Mouse (Mus musculus) adipocyte (in vitro differentiated cells): Measurements from ENCODE around the gene Chit1.
A peak's percentile ranks its signal among the peaks of the same experiment; 100 is the strongest.

Source experiments
- DNase-seq: peaks from one replicate; pipeline ENCODE4 v3.0.0-alpha.2; 2016; ENCODE audit warnings: low spot score

Chit1 gene

DNA sequence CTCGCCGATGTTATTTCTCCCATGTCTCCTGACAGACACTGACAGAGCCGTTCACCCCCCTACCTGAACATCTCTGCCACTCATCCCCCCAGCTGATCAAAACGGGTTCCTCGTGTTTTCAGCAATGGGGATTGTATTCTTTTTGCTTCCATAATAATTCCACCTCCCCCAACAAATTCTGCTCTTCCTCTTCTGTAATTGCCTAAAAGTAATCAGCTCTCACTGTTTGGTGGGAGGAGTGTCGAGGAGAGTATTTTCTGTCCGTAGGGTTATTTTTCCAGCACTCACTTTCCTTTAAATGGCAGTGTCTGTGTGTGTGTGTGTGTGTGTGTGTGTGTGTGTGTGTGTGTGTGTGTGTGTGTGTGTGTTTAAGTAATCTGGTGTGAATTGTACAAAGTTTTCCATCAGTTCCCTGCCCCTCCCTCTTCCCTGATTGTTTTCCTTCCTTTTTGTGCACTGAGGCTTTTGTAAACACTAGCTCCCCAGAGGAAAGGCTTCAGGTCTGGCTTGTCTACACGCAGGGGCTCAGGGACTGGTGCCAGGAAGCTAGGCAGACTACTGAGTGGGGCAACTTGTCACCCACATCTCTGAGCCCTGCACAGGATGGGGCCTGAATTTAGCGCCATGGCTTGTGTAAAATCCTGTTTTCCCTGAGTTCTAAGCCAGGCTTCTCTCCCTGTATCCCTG is 31.4 kb upstream of the Chit1 start:
- peak; percentile 50 for DNase-seq

DNA sequence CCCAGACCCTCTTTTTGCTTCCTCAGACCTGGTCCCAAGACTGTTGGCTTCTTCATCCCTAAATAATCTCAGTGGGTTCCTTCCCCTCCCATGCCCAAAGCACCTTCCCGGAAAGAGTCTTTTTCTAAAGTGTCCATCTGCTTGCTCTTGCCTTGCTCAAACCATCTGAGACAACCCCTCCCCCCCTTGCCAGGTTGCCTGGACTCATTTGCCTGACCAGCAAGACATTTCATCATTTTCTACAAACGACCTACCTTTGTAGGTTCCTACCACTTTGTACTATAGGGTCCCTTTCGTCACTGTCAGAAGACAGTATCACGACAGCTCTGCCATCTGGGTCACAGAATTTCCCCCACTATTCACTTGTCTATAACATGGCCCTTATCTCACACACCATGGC is 30.6 kb upstream of the Chit1 start:
- no peak for DNase-seq

DNA sequence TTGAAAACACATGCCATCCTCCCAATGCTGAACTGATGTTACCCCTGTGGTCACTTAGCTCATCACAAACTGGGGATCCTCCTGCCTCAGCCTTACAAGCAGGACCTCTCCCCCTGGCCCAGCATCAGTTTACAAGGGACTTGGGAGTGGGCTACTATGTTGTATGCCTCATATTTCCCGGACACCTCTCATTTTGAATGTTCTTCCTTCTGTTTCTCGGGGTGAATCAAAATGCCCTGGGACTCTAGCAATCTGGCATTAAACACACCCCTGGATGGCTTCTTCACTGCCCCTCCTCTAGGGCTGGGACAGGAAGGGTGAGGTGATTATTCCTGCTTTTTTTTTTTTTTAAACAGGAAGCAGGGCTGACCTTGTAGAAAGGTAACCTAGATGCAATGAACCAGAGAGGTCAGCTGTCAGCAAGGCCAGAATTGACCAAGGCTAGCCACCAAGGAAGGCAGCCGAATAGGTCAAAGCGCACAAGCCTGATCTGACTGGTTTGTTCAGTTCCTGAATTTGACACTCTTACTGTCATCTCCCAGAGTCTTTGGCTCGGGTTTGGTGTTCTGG is 30.1 kb upstream of the Chit1 start:
- DNase-seq: no peak

DNA sequence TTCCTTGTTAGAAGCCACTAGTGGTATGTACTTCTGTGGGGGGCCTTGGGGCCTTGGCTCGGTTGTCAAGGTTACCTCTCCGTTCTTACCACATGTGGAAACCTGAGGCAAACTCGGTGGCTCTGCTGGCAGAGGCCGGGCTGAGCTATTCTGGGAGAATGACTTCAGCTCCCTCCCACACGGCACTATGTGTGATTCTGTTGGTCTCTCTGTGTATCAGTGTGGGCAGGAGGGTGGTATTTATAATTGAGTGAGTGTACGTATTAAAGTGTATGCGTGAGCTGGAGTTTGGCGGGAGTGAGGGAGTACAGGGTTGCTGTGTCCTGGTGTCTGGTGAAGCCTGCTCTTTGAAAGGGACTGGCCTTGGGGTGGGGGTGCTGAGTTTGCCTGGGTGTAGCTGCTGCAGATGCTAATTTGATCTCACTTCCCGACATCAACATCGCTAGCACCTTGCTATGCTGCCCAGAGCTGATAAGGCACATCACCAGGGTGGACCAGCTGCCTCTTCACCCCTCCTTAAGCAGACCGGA is 28.0 kb upstream of the Chit1 start:
- no peak for DNase-seq

DNA sequence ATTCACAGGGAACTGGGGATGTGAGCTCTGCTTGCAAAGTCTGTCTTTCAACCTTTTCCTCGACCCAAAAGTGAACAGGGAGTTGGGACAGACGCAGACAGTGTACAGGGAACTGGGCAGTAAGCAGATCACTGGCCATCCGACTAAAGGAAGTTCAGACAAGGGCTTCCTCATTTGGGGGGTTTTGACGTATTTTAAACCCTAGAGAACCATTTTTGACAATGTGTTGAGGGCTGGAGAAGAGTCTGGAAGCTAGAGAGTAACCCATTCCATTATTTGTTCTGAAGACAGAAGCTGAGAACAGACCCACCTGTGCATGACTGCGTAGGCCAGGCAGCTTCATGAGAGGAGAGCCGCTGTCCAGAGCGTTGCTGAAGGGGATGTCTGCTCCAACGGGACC is 27.4 kb upstream of the Chit1 start:
- no peak for DNase-seq

DNA sequence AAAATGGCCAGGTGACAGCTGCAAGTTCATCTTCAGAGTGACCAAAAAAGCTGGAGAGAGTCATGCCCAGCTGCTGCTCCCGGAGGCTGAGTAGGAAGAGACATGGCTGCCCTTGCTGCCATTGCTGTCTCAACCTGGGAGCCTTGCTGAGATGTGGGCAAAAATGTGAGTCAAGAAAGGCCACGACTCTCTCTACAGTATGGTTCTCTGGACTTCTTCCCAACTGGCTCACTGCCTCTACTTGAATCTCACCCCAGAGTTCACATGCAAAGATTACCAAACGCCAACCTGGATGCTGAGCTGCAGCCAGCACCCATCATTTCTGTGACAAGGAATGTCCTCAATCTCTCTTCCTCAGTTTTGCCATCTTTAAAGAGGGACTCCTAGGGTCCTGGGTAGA is 26.9 kb upstream of the Chit1 start:
- peak; percentile 66 for DNase-seq

DNA sequence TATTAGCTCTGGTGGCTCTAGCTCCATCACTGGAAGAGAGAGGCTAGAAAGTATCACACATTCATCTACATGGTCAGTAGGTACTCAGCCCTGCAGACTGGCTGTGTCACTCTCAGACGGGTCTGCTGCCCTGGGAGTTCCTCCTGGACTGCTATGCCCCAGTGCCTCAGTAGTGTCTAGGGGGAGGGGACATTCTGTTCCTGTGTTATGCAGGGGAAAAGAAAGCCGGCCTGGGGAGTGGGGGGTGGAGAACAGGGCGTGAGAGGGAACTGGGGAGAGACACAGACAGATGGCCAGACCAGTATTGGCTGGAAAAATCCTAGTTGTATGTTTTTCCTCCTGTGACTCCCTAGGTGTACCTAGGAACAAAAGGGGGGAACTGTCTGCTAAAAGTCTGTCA is 25.0 kb upstream of the Chit1 start:
- no peak for DNase-seq

DNA sequence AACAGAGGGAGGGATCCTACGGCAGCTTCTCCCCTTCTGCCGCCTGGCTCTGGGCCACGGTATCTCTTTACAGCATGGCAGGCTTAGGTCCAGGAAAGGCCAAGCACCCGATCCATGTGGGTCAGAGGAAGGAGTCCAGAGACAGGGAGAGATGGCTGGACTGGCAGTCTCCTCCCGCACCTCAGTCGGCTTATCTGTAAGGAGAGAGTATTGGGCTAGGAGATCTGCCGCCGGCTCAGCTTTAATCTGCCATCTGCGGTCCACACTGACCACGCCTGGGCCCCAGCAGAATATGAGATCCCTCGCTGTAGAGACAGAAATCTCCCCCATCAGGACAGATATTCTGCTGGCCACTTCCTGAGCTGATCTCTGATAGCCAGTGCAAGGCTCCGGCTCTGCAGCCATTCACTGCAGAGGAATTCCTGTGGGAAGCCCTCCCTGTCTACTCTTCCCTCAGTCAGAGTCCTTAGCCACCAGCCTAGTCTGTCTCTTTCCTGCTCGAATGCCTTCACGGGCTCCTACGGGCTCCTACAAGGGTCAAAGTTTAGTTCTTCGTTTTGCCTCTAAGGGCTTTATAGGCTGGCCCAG is 24.1 kb upstream of the Chit1 start:
- DNase-seq: no peak

DNA sequence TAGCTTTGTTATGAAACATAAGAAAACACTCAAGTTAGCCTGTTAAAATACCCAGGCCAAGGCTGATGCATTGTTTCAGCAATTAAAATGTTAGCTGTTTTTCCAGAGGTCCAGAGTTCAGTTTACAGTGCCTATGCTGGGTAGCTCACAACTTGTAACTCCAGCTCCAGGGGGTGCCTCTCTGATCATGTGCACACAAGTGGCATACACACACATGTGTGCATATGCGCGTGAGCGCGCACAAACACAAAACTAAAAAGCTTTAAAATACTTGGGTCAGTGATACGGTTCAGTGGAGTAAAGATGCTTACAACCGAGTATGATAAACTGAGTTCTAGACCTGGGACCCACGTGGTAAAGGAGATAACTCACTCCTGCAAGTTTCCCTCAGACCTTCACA is 22.0 kb upstream of the Chit1 start:
- DNase-seq: no peak

DNA sequence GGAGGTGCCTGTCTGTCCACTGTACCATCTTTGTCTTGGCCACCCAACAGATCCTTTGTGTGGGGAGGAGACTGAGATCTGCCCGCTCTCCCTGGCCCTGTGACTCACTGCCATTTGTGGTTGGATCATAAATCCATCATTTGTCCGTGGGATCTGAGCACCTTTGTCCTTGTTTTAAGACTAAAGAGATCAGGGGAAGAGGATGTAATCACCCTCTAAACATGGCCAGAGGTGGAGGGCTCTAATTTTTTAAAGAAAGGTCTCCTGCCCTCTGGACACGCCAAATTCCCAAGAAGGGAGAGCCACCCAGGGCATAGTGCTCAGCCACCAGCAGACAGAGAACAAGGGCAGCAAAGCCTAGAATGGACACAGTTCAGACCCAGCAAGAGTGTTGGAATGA is 19.2 kb upstream of the Chit1 start:
- no peak for DNase-seq

DNA sequence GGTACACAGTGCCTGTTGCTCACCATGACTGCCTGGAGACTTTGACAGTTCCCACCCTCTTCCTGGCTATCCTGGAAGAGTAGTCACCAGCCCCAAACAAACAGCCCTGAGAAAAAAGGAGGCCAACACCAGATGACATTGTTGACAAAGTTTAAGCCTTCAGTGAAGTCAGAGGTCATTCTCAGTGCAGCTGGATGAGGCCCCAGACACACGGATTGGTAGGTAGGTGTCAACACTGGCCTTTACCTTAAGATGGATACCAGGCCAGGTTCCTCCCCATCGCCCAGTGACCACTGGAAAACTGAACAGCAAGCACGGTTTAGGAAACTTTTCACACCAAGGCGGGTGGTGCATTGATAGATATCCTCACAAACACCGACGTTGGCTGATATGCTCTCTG is 18.7 kb upstream of the Chit1 start:
- DNase-seq: peak; percentile 76

DNA sequence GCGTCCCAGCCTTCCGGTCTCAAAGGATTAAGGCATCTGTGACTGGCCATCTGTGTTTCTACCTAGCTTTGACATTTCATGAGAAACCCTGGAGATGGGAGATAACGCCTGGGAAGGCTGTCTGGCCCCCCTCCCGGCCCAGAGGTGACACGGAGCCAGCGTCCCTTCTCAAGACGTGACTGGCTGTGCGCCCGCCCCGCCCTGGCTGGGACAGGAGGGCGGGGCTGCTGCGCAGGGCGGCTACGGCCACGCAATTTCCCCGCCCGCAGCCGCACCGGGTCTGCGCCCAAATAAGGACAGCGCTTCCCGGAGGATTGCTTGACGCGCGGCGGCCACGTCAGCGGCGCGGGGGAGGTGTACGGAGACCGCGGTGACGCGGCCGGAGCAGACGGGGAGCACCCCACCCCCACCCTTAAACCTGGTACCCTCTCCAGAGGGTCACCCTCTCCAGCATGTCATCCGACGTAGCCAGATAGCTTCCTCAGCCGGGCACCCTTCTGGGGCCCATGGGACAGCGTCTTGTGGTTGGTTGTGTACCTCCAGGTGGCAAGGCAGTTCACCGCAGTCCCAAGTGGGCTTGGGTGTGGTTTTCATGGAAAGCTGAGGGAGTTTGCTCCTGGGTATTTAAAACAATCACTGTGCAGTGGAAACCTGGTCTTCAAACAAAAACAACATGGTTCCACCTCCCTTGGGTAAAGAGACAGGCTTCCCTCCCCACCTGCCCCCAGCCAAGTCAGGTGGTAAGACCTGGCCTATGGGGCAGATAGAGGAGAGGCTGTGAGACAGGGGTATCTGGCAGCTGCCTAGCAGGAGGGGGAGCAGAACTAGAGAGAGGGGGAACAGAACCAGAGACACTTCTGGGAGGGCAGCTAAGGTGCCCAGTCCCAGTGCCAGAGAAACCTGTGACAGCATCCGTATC is 17.9 kb upstream of the Chit1 start:
- peak; percentile 92 for DNase-seq

DNA sequence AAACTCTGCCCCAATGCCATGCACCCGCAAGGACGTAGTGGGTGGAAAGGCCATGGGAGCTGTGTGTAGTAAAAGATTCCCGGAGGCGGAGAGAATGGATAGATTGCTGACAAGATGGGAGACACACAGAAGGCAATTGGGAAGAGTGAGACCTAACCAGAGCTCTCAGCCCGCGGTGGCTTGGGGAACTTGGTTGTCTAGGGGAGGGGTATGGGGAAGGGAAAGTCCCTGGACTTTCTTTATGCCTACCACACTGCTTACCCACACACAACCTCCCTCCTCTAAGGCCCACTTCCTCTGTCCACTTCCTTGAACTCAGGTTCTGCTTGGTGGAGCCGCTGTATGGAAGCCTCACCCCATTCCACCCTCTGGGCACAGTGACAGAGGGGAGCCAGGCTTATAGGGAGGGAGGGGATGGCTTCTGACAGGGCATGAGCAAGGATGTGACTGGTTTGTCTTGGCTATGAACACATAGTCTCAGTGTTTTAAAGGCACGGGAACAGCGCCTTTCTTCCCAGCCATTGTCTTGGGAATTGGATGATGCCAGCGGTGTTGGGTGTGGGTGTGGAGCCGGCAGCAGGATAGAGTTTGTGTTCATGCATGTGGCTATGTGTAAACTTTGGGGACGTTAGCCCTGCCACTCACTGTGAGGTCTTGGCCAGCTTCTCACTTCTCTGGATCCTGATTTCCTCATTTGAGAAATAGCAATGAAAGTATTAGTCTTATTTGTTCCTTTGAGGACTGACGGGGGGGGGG is 17.1 kb upstream of the Chit1 start:
- peak; percentile 44 for DNase-seq

DNA sequence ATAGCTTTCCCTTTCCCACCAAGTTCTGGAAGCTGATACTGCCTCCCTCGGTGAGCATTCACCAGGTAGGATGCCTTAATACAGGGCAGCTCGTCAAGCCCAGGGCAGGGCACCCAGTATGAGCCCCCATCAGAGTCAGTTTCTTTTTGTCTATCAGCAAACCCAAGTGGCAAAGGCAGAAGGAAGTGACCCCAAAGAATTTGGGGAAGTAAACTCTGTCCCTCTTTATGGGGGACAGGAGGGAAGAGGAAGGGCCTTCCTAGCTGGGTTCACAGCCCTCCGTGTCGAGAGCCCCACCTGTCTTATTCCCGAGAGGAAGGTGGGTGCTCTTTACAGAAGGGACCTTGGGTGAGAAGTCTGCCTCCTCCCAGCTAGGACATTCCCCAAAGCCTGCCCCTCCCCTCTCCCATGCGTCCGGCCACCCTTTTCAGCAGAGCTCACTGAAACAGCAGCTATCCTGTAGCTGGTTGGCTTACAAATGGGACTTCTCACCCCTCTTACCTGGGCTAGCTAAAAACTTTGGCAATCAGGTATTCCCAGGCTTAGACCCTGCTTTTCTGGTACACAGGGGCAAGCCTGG is 15.9 kb upstream of the Chit1 start:
- no peak for DNase-seq

DNA sequence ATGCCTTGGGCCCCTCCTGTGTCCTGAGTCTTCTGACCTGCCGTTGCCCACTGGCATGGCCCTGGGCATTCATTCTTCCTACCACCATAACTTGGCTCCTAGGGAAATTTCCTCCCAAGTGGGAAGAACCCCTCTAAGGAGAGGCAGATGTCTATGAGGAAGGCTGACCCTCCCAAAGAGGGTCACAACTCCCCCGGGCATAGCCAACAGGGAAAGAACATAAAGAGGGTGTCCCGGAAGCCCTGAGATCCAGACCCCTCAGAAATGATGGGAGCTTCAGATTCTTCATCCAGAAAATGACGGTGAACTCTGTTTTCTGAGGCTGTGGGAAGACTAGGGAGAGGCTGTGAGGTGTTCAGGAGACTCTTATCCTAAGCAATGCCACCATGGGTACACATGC is 15.3 kb upstream of the Chit1 start:
- DNase-seq: no peak

DNA sequence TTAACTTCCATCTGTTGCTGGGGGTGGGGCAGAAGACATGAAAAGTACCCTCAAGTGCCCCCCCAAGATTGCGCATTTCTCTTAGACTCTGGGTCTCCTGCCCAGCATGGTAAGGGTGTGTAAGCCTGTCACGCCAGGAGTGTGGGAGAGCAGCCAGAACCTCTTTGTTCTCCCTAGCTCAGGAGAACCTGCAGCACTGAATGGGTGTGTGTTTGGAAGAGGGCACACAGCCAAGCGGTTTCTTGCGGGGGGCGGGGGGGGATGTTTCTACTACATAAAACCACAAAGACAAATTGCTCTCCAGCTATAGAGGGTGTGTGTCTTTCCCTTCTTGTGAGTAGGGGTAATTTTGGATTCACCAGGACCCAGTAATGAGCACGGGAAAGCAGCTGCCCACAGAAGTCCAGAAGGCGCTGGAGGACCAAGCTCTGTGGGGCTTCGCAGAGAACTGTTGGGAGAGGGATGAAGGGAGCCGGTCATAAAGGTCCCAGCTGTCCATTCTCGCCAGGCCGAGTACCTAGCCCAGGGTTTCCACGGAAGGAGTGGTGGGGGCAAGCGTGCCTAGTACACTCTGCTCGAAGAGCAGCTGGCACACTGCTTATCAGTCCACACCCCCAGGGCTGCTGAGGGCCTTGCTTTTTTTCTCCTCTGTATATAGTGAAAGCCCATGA is 14.6 kb upstream of the Chit1 start:
- DNase-seq: no peak

DNA sequence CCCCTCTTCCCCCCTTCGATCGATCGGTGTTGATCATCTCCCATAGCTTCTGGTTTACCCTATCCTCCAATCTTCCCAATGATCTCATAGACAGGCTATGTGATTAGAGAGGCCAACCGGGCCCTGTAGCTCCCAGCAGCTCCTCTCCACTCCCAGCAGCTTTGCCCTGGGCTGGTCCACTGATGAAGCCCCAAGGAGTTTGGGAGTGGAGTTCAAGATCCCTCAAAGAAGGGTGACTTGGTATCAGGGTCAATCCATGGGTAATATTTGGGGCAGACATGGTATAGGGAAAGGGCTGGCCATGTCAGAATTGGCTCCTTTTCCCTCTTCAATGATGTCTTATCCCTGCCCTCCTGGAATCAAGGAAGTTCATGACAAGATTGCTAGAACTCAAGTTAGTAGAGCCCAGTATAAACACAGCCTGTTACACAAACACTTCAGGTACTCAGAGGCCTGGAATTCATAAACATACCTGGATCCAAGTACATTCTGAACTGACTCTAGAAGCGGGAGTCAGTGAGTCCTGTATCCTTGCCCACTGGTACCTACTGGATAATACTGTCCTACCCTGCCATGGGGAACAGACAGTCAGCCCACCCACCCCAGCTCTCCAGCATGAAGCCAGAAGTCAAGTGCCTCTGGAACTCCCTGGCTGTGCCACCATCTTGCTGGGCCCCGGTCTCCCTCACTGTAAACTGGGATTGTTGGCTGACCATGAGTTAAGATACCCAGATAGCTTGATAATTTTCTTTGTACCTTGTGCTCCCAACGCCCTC is 13.8 kb upstream of the Chit1 start:
- no peak for DNase-seq

DNA sequence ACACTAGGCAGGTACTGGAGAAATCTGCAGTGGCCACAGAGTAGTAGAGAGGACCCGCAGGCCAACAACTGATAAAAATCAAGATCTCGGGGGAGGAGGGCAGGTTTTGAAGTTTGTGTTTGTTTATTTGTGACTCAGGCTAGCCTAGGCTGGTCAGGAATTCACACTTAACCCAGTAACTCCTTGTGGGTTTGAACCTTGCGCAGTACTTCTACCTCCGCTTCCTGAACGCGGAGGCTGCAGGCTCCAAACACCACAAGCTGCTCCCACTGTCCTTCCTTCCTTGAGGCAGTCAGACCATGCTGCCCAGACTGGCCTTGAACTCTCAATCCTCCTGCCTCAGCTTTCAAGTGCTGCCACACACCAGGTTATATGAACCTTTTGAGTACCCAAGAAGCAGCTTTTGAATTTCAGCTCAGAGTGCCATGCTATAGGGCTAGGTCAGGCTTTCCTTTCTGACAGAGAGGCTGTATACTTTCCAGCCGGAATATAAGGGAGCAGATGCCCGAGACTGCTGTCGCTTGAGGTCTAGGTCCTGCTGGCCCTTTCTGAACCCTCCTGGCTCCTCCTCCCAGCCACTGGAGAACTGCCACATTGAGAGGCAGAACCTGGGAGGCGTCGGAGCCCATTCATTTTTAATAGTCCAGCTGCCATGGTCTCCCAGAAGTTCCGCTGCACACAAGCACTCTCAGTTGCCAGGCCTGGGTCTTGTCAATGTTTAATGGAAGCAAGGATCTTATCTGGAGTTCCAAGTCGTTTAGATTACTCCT is 12.9 kb upstream of the Chit1 start:
- peak; percentile 70 for DNase-seq
